Mouse (Mus musculus) cerebellum, postnatal 4 days (tissue): Measurements from ENCODE around the gene 1700122O11Rik.

ENCODE experiments used
- DNase-seq, 2 experiments: peaks; one replicate each; pipeline ENCODE4 v3.0.0; 2022; ENCODE audit warnings: low spot score in 2 of 2, mixed read lengths in 1 of 2

Gene 1700122O11Rik

GRCm38 (mm10) chr17:48038193-48038592, at the start of gene 1700122O11Rik:
Gene 1700122O11Rik, minus strand, starts transcription at chr17:48038293.
- no peak for DNase-seq

DNA sequence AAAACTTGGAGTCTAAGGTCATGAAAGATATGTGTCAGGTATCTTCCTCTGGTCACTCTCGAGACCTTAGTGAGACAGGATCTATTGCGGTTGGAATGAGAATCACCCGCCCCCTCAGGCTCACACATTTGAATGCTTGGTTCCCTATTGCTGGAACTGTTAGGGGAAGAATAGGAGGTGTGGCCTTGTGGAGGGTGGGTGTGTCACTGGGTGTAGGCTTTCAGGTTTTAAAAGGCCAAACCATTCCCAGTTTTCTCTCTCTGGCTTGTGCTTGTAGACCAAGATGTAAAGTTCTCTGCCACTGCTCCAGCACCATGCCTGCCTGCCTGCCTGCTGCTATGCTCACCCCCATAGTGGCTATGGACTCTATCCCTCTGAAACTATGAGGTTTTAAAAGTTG, 42.5 kb upstream of the 1700122O11Rik start:
- no peak for DNase-seq

DNA sequence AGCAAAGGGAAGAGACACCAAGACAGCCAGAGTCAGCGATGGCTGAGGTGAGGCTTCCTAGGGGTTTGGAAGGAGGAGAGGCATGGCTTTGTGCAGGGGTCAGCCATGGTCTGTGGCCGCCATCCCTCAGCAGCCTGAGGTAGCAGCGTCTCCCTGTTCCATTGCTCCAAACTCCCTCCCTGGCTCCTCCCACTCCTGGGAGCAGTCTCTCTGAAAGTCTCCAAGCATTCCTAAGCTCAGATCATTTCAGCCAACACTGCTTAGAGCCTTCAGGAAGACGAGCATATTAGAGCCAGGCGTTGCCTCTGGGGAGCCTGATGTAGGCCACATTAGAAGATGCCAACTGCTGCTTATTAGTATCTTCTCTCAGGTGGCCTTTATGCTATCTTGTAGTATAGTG, 29.6 kb upstream of the 1700122O11Rik start:
- no peak for DNase-seq

- DNase-seq: no peak
Observed at GRCm38 (mm10) chr17:48067083-48067614, 29.1 kb upstream of the 1700122O11Rik start.

GRCm38 (mm10) chr17:48065081-48065501, 27.0 kb upstream of the 1700122O11Rik start:
- peak in 1 of 2 experiments; percentile 35 for DNase-seq

DNA sequence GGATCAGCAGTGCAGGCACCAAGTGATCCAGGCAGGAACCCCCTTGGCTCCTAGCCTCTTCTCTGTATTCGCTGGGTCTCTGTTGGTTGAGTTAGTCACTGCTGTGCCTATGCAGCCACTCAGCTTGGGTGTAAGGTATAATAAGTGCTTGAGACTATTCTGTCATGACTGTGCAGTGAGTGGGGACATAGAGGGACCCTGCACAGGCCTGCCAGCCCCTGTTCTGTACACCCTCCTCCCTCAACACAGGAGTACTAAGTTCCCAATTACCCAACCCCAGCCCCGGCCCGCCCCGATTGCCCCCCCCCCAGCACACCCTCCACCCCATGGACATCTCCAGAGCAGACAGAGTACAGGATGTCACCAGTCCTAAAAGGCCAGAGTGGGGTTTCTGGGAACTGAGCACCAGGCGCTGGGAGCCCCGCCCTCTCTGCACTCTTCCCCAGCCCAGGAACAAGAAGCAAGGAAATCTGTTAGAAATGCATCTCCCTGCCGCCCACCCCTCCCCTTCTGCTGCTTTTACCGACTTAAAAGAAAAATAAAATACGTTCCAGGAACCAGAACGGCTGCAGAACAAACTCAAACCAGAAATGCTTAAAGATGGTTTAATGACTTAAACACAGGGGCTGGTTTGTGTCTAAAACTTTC, 26.2 kb upstream of the 1700122O11Rik start:
- DNase-seq: no peak

DNA sequence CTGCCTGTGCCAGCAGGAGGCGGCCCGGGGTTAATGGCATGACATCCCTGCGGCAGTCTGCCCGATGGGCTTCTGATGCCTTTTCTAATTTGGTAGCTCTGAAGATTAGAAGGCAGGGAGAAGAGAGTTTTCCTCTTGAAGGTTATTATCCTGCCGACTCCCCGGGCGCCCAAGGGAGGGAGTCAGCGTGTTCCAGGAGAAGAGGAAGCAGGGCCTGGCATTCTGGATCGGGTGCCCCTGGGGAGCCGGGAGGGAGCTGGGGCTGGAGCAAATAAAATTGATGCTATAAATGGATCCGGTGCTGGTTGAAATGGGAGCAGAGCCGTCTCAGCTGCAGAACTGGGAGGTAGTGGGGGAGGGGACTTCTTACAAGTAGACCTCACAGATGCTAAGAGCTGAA, 19.3 kb upstream of the 1700122O11Rik start:
- DNase-seq: no peak

- DNase-seq: no peak
Observed at GRCm38 (mm10) chr17:48055076-48055816, 17.2 kb upstream of the 1700122O11Rik start.

GRCm38 (mm10) chr17:48053646-48054045, 15.6 kb upstream of the 1700122O11Rik start:
- DNase-seq: no peak

DNA sequence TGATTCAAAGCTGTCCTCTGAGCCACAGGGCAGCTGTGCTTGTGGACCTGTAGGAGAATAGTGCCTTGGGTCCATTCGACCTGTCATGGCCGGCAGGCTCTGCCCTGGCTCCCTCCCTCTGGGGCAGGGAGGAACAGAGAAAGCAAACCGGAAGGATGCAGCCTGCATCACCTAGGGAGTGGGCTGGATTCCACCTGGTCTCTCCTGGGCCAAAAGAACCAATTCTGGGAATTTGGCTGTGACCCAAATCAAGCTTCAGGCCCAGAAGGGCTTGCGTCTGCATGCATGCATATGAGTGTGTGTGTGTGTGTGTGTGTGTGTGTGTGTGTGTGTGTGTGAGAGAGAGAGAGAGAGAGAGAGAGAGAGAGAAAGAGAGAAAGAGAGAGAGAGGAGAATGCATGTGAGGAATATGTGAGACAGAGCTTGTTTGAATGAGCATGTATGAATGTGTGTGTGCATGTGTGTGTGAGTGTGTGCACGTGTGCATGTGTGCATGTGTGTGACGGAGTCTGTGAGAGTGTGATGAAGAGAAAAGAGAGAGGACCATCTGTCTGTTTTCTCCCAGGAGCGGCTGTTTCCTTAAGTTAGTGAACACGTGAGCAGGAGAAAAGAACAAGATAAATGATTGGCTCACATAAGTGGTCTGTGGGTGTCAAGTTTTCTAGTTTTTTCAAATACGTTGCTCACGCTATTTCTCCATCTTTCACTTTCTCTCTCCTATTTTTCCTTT, 14.4 kb upstream of the 1700122O11Rik start:
- no peak for DNase-seq

- DNase-seq: no peak
Observed at GRCm38 (mm10) chr17:48051638-48052337, 13.7 kb upstream of the 1700122O11Rik start.

- DNase-seq: peak in 1 of 2 experiments; percentile 72
Observed at GRCm38 (mm10) chr17:48045631-48046030, 7.5 kb upstream of the 1700122O11Rik start.

DNA sequence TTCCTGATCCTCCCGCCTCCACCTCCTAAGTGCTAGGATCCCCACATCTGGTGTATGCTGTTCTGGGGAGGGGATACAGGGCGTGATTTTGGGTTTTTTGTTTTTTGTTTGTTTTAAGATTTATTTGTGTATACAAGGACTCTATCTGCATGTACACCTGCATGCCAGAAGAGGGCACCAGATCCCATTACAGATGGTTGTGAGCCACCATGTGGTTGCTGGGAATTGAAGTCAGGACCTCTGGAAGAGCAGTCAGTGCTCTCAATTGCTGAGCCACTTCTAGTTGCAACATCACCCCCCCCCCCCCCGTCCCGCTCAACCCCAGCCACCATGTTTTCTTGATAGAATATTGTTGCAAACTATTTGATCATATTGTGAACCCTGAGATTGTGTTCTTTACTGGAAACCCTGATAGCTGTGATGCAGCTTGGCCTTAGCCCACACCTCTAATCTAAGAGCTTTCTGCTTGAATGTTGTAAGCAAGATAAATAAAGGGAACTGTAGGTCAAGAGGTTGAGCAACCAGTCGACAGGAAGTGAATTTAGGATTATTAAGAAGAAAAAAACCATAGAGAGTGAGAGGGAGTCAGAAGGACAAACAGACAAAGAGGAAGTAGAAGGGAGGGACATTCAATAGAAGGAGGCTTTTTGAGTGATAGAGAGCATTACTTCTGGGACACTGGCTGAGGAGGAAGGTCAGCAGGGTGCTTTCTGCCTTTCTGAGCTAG, 5.2 kb upstream of the 1700122O11Rik start:
- no peak for DNase-seq

- peak in 1 of 2 experiments; percentile 42 for DNase-seq
Observed at GRCm38 (mm10) chr17:48041351-48042287, 3.5 kb upstream of the 1700122O11Rik start.

DNA sequence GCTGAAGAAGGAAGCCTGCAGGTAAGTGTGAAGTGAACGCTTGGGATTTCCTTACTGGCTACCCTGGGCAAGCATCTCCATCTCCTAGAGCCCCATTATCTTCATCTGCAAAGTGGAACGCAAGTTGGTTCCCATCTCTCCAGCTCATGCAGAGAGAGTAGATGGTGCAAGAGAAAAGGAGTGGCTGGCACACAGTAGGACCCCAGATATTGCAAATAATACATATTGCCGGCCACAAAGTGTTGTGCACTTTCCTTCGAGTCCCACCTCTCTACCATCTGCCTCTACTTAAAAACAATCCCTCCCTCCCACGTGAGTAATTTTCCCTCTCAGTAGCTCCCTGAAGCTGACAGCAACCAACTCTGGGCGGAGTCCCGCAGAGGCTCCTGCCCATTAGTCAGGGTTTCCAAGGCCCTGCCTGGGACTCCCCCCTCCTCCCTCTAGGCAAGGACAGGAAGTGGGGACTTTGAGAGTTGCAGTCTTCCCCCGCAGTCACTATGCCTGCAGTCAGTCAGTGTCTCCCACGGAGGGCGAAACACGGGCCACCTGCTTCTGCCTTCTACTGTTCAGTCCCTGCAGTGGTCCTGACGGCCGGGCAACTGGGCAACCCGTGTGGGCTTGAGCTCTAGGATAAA, 1.3 kb upstream of the 1700122O11Rik start:
- DNase-seq: peak in 1 of 2 experiments; percentile 41

GRCm38 (mm10) chr17:48036921-48037320, 1.2 kb downstream of the 1700122O11Rik start:
- DNase-seq: no peak

DNA sequence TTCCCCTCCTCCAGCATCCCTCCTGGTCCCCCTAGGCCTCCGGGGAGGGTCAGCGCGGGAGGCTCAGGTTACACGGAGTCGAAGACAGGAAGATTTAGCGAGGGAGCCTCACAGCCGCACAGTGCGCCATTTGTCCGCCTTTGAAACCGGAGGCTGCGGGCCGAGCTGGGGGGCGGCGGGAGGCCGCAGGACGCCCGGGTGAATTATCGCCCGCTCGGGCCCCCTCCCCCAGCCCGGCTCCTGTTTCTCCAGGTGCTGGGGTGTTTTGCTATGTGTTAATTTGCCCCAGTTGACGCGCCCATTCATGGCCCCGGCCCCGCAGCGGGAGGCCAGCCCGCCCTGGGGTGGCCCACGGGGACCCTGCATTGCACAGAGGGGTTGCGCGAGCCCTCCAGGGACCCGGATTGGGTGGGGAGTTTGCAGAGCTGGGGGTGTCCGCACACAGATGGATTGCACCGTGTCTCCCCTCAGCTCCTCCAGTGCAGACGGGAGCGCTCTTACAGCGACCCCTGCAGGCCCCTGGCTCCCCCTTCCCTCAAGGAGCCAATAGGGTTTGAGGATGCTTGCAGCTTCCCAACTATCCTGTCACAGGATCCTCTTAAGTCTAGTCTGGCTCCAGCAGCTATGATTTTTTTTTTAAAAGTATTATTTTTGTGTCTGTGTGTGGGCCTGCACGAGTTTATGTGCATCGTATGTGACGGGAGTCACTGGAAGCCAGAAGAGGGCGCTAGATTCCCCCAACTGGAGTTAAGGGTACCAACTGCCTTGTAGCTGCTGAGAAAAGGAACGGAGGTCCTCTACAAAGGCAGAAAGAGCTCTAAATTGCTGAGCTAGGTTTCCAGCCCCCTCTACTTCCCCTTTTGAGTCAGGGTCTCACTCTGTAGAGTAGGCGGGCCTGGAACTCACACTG, 6.3 kb downstream of the 1700122O11Rik start:
- DNase-seq: peak in 1 of 2 experiments; percentile 50

DNA sequence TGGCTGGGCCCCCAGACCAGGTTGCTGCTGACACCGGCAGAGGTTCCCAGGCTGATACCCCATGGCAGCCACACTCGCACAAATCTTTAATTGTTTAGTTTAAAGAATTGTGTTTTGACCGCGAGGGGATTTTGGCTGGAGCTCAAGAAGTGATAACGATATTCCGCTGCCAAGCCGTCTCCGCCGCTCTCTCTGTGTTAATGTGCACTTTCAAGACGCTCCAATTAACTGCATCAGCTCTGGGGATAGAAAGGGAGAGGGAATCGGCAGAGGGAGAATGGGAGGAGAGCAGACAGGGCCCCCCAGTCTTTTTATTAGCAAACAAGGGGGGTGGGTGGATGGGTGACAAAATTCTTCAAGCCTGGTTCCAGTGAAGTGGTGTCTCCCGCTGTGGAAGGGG, 8.9 kb downstream of the 1700122O11Rik start:
- no peak for DNase-seq
